Mouse (Mus musculus): ENCODE results near the gene Impg1.

DNA sequence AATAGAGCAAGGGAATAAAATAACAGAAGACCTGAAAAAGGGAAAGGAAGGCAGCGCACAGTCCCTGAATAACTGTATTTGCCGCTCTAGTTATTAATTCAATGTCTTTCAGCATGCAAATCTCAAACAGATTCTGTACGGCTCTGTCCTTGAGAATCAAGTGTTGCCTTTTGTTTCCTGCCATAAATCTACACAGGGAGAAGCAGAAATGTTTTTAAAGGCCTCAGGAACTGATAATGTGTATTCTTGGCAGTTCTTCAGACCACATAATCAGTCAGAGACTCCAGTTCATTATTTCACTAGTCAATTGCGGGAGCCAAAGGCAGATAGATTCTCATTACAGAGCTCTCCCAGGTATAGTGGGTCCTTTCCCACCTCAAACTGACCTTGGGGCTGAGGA, 82.6 kb downstream of the Impg1 start:
- TF ChIP-seq CTCF (IDR thresholded peaks at IDR 0.05; ENCODE audit: borderline replicate concordance, control insufficient read depth, extremely low read depth, insufficient read depth, low read length, poor library complexity) (no peak), POLR2A (IDR thresholded peaks at IDR 0.05; ENCODE audit: control insufficient read depth, extremely low read depth, insufficient read depth, low read length, poor library complexity) (no peak)

All from thymus, adult 2 months (tissue).